Mouse (Mus musculus) heart, embryonic 14.5 days (tissue): ENCODE data around the gene Gm17622. TPM values are rescaled to one million over a fixed set of nuclear protein-coding genes. Genes with fewer than 3 reads are reported as not detected.

Experiments used
- ATAC-seq: fragments of 200-750 bp; cut with Nextera tagmentation; 2 replicates; pipeline ENCODE4 v1.8.0; 2017; ENCODE audit warnings: low read depth, moderate TSS enrichment; ENCODE audit not compliant: insufficient number of reproducible peaks, insufficient read depth, low FRiP score
- H3K27ac ChIP-seq, 2 experiments: fragments of 200-500 bp in 1 of 2; fragments of 300-500 bp in 1 of 2; sonication (generic) in 1 of 2; replicated peaks in 1 of 2; 2 replicates each; pipeline ENCODE4 v1.5.1; 2012 to 2014; ENCODE audit warnings: low read depth in 2 of 2, low read length in 2 of 2, control low read depth in 1 of 2, mild to moderate bottlenecking in 1 of 2, mixed read lengths in 1 of 2; ENCODE audit not compliant: control insufficient read depth in 1 of 2, insufficient read depth in 1 of 2
- H3K27me3 ChIP-seq: fragments of 300-500 bp; sonication (generic); 2 replicates; pipeline ENCODE4 v1.6.1; 2014; ENCODE audit warnings: mild to moderate bottlenecking, low read length, control low read depth; ENCODE audit not compliant: control insufficient read depth, insufficient read depth
- H3K36me3 ChIP-seq: fragments of 300-500 bp; sonication (generic); 2 replicates; pipeline ENCODE4 v1.6.1; 2014; ENCODE audit warnings: mild to moderate bottlenecking, control low read depth, low read length, mixed read lengths; ENCODE audit not compliant: control insufficient read depth, insufficient read depth
- H3K4me1 ChIP-seq, 2 experiments: fragments of 200-500 bp in 1 of 2; fragments of 300-500 bp in 1 of 2; sonication (generic) in 1 of 2; 2 replicates each; pipeline ENCODE4 v1.6.1; 2012 to 2014; ENCODE audit warnings: low read length in 2 of 2, control low read depth in 1 of 2, mixed read lengths in 1 of 2; ENCODE audit not compliant: control insufficient read depth in 2 of 2, insufficient read depth in 2 of 2
- H3K4me2 ChIP-seq: fragments of 300-500 bp; sonication (generic); 2 replicates; pipeline ENCODE4 v1.6.1; 2014; ENCODE audit warnings: mild to moderate bottlenecking, low read length
- H3K4me3 ChIP-seq, 2 experiments: fragments of 200-500 bp in 1 of 2; fragments of 300-500 bp in 1 of 2; sonication (generic) in 1 of 2; 2 replicates each; pipeline ENCODE4 v1.5.1; 2012 to 2014; ENCODE audit warnings: low read length in 2 of 2, mild to moderate bottlenecking in 2 of 2, control low read depth in 1 of 2, low read depth in 1 of 2, moderate library complexity in 1 of 2; ENCODE audit not compliant: control insufficient read depth in 1 of 2, insufficient read depth in 1 of 2
- H3K9ac ChIP-seq: fragments of 300-500 bp; sonication (generic); 2 replicates; pipeline ENCODE4 v1.6.1; 2014; ENCODE audit warnings: mild to moderate bottlenecking, low read length
- H3K9me3 ChIP-seq: fragments of 300-500 bp; sonication (generic); 2 replicates; pipeline ENCODE4 v1.6.1; 2016; ENCODE audit warnings: low read length, control low read depth; ENCODE audit not compliant: control insufficient read depth
- WGBS: fragments of 180-500 bp; shearing (Covaris S2); extraction: QIAGEN DNeasy Blood & Tissue Kit; methylation state at CpG from one replicate; pipeline ENCODE4 v1.1.7; 2014; 5-methylcytosine and 5-hydroxymethylcytosine counted together
- polyA plus RNA-seq: library from polyadenylated mRNA; unstranded; fragments of >200 nt; fragmentation: Nextera tagmentation; extraction: Ambion mirVana; gene quantifications from 2 replicates; pipeline ENCODE4 v1.2.1, GENCODE M21; 2014

Gm17622 gene
- polyA plus RNA-seq, 1 experiment from 2014 or later: not detected

- H3K9ac ChIP-seq: no peak overlapping the region
- no peak overlapping the region for H3K4me2 ChIP-seq
- H3K9me3 ChIP-seq: no peaks in the 10 kb centered on the region
- H3K27ac ChIP-seq: no peak overlapping the region
- peaks cover 20% of the 10 kb centered on the region for H3K36me3 ChIP-seq
- H3K4me3 ChIP-seq: no peak overlapping the region
- ATAC-seq: no peak
- no peaks in the 10 kb centered on the region for H3K27me3 ChIP-seq
- whole genome bisulfite sequencing: 85% methylated on average over 1 of the region's 1 CpGs
- no peaks in the 10 kb centered on the region for H3K4me1 ChIP-seq
Observed at GRCm38 (mm10) chr13:96478991-96479390, 11.5 kb upstream of the Gm17622 start.

DNA sequence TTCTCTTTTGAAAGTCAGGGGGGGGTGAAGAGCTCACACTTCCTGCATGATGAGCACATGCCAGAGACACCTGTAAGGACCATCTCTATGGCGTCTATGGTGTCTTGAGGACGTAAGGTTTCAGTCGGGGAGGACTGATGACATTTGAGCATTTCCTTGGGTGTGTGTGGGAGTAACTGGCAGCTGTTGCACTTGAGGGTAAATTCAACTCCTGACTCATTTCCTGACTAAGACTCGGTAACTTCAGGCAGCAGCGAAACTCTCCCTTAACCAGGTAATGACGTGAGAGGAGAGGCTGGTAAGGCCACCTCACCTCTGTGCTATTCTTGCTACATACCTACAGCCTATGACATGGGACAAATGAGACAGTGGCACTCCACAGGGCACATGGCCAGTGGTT, 3.3 kb upstream of the Gm17622 start:
- Histone ChIP-seq H3K27ac (no peak overlapping the region), H3K9ac (no peak overlapping the region), H3K9me3 (peaks cover 6% of the 10 kb centered on the region; the same call in 1 of the 2 replicates), H3K4me3 (no peak overlapping the region), H3K4me2 (no peak overlapping the region), H3K4me1 (no peaks in the 10 kb centered on the region), H3K36me3 (peaks cover 48% of the 10 kb centered on the region), H3K27me3 (no peaks in the 10 kb centered on the region)
- WGBS: 70% methylated on average over 6 of the region's 6 CpGs
- no peak for ATAC-seq

GRCm38 (mm10) chr13:96487968-96488367, 2.6 kb upstream of the Gm17622 start:
- ATAC-seq: no peak
- peaks cover 6% of the 10 kb centered on the region; the same call in 1 of the 2 replicates for H3K9me3 ChIP-seq
- no peak overlapping the region for H3K4me2 ChIP-seq
- H3K9ac ChIP-seq: no peak overlapping the region
- H3K4me3 ChIP-seq: no peak overlapping the region
- no peaks in the 10 kb centered on the region for H3K4me1 ChIP-seq
- H3K27me3 ChIP-seq: no peaks in the 10 kb centered on the region
- no peak overlapping the region for H3K27ac ChIP-seq
- WGBS: 86% methylated on average over 6 of the region's 6 CpGs
- peaks cover 46% of the 10 kb centered on the region for H3K36me3 ChIP-seq

DNA sequence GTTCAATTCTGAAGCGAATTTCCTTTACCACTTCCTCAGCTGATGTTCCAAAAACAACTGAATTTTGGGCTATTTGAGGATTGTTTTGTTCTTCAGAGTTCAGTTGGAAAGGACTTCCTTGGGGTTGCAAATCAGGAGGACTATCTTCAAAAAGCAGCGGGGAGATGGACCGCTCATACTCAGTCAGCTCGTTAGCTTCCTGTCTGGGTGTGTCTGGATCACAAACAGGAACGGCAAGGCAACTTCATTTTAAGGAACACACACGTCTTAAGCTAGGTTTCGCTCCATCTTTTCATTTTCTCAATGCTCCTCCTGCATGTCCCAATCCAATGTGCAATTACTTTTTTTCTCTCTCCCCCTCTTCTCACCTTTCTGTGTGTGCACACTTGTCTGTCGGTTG, 6.1 kb downstream of the Gm17622 start:
- WGBS: 77% methylated on average over 8 of the region's 8 CpGs
- no peaks in the 10 kb centered on the region for H3K4me1 ChIP-seq
- ATAC-seq: no peak
- H3K4me2 ChIP-seq: no peak overlapping the region
- H3K9ac ChIP-seq: no peak overlapping the region
- H3K27ac ChIP-seq: no peak overlapping the region
- H3K9me3 ChIP-seq: no peaks in the 10 kb centered on the region
- no peaks in the 10 kb centered on the region for H3K27me3 ChIP-seq
- peaks cover 16% of the 10 kb centered on the region for H3K36me3 ChIP-seq
- H3K4me3 ChIP-seq: no peak overlapping the region

DNA sequence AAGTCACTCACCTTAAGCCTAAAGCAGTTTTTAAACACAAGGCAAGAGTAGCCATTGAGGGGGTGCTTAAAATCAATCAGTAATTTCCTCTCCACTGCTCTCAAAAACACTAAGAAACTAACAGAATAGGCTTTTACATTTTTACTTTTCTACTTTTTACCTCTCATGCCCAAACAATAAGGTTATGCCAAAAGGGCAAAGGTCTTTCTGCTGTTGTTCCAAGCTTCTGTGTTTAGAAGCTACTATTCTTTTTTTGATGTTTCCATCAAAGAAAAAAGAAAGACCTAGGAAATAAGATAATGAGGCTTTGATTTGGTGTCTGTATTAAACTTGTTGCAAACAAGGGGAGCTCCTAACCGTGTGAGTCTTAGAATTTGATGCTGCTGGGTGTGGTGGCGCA, 9.4 kb downstream of the Gm17622 start:
- 75% methylated on average over 2 of the region's 2 CpGs for WGBS
- H3K27ac ChIP-seq: no peak overlapping the region
- H3K36me3 ChIP-seq: peaks cover 18% of the 10 kb centered on the region
- no peaks in the 10 kb centered on the region for H3K27me3 ChIP-seq
- no peak overlapping the region for H3K4me2 ChIP-seq
- H3K9me3 ChIP-seq: no peaks in the 10 kb centered on the region
- H3K4me1 ChIP-seq: no peaks in the 10 kb centered on the region
- ATAC-seq: no peak
- H3K9ac ChIP-seq: no peak overlapping the region
- no peak overlapping the region for H3K4me3 ChIP-seq

DNA sequence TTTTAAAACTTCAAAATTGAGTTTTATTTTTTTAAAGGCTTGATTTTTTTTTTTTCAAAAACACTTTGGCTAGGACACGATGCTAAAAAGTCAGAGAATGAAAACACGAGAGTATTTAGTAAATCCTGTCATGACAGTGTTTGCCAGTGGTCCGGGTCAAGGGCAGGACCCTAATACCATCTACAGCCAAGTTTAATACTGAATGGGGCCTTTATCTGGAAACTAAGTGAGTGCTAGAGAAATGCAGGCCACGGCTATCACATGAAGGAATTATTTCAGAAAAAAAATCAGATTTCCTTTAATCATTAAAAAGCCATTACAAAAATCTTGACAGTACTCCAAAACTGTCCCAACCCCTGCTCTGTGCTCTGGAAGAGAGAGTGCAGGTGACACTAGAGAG, 15.1 kb downstream of the Gm17622 start:
- Histone ChIP-seq H3K4me2 (no peak overlapping the region), H3K4me3 (no peak overlapping the region), H3K27ac (no peak overlapping the region), H3K36me3 (peaks cover 12% of the 10 kb centered on the region), H3K9me3 (no peaks in the 10 kb centered on the region), H3K9ac (no peak overlapping the region), H3K27me3 (no peaks in the 10 kb centered on the region), H3K4me1 (peaks cover 0 to 4% of the 10 kb centered on the region in 2 experiments; a peak in 2 of 4 replicates)
- no peak for ATAC-seq
- WGBS: 82% methylated on average over 4 of the region's 4 CpGs

- Histone ChIP-seq H3K9ac (no peak overlapping the region), H3K4me3 (no peak overlapping the region), H3K27me3 (no peaks in the 10 kb centered on the region), H3K9me3 (no peaks in the 10 kb centered on the region), H3K36me3 (peaks cover 8% of the 10 kb centered on the region; the same call in 1 of the 2 replicates), H3K27ac (no peak overlapping the region), H3K4me1 (peaks cover 0 to 4% of the 10 kb centered on the region in 2 experiments; a peak in 2 of 4 replicates), H3K4me2 (no peak overlapping the region)
- no peak for ATAC-seq
- 60% methylated on average over 6 of the region's 6 CpGs for WGBS
Observed at GRCm38 (mm10) chr13:96506313-96506712, 15.8 kb downstream of the Gm17622 start.

DNA sequence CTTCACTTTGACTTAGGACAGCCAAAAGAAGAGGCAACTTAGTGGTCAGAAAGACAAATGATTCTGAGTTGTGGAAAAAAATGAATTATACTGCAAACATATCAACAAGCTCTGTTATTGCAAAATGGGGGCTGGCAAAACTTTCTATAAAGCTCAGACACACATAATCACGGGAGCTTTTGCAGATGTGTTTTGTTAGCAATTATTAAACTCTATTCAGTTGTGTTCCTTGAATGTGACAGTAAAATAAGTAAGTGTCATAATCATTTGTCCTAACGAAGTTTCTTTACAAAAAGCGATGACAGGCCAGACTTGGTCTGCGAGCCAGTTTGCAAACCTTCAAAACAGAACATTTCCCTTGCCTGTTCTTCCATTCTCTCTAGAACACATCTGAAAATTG, 17.0 kb downstream of the Gm17622 start:
- Histone ChIP-seq H3K4me3 (no peak overlapping the region), H3K36me3 (peaks cover 8% of the 10 kb centered on the region; the same call in 1 of the 2 replicates), H3K4me1 (peaks cover 0 to 6% of the 10 kb centered on the region in 2 experiments; a peak in 2 of 4 replicates), H3K9ac (no peak overlapping the region), H3K27ac (no peak overlapping the region), H3K9me3 (no peaks in the 10 kb centered on the region), H3K27me3 (no peaks in the 10 kb centered on the region), H3K4me2 (no peak overlapping the region)
- WGBS: 88% methylated on average over 4 of the region's 4 CpGs
- ATAC-seq: no peak
